Mouse (Mus musculus) spleen, adult 2 months (tissue): ENCODE data around the gene Cfap157. TPM values are rescaled to one million over a fixed set of nuclear protein-coding genes. Genes with fewer than 3 reads are reported as not detected.

Source experiments
- DNase-seq, 2 experiments: peaks; one replicate each; pipeline versions ENCODE4 v3.0.0 to v3.0.0-alpha.2; 2012 to 2021; ENCODE audit warnings: low spot score in 2 of 2, low read depth in 1 of 2
- H3K27ac ChIP-seq: fragments of 200-500 bp; 2 replicates; pipeline ENCODE4 v1.5.1; 2012; ENCODE audit warnings: low read length, inconsistent platforms; ENCODE audit not compliant: insufficient read depth
- H3K27me3 ChIP-seq: fragments of 200-500 bp; 2 replicates; pipeline ENCODE4 v1.6.1; 2012; ENCODE audit warnings: mild to moderate bottlenecking, moderate library complexity, low read length, inconsistent platforms; ENCODE audit not compliant: control insufficient read depth, insufficient read depth
- H3K36me3 ChIP-seq: fragments of 200-500 bp; 2 replicates; pipeline ENCODE4 v1.6.1; 2012; ENCODE audit warnings: mild to moderate bottlenecking, low read length, inconsistent platforms; ENCODE audit not compliant: control insufficient read depth, insufficient read depth
- H3K4me1 ChIP-seq: fragments of 200-500 bp; 2 replicates; pipeline ENCODE4 v1.6.1; 2011; ENCODE audit warnings: inconsistent platforms; ENCODE audit not compliant: control insufficient read depth, insufficient read depth, insufficient read length
- H3K4me3 ChIP-seq: fragments of 200-500 bp; 2 replicates; pipeline ENCODE4 v1.5.1; 2011; ENCODE audit warnings: mild to moderate bottlenecking, inconsistent platforms; ENCODE audit not compliant: insufficient read depth, insufficient read length; ENCODE audit errors: extremely low read depth
- CTCF ChIP-seq: fragments of 200-500 bp; IDR thresholded peaks from 2 replicates; pipeline ENCODE4 v1.5.1; 2011; ENCODE audit warnings: mild to moderate bottlenecking, inconsistent platforms; ENCODE audit not compliant: insufficient read depth, insufficient read length, insufficient replicate concordance; ENCODE audit errors: extremely low read depth
- POLR2A ChIP-seq: fragments of 200-500 bp; IDR thresholded peaks from 2 replicates; pipeline ENCODE4 v1.6.1; 2011; ENCODE audit warnings: low read depth, low read length, inconsistent platforms
- WGBS: fragments of 180-500 bp; shearing (Covaris S2); methylation state at CpG from one replicate; pipeline ENCODE4 v1.1.7; 2018; 5-methylcytosine and 5-hydroxymethylcytosine counted together
- polyA plus RNA-seq: library from polyadenylated mRNA; depleted of rRNA; stranded (reverse); fragments of >200 nt; gene quantifications from 2 replicates; pipeline ENCODE4 v1.2.3, GENCODE M21; 2012

The Cfap157 gene
- polyA plus RNA-seq, 1 experiment = not detected

- DNase-seq = no peak
- Histone ChIP-seq H3K27me3 (no peaks in the 10 kb centered on the region), H3K4me1 (no peaks in the 10 kb centered on the region), H3K4me3 (no peak overlapping the region), H3K27ac (no peak overlapping the region), H3K36me3 (peaks cover 66% of the 10 kb centered on the region)
- no peak for TF ChIP-seq POLR2A
- WGBS = 94% methylated on average over 31 of the region's 31 CpGs
Measured at GRCm38 (mm10) chr2:32750887-32751664, 33.2 kb downstream of the Cfap157 start.

GRCm38 (mm10) chr2:32750199-32750598 is 34.0 kb downstream of the Cfap157 start:
- Histone ChIP-seq H3K27ac (no peak overlapping the region), H3K4me3 (no peak overlapping the region), H3K4me1 (no peaks in the 10 kb centered on the region), H3K27me3 (no peaks in the 10 kb centered on the region), H3K36me3 (peaks cover 75% of the 10 kb centered on the region)
- no peak for DNase-seq
- 76% methylated on average over 7 of the region's 7 CpGs for WGBS
- no peak for TF ChIP-seq CTCF
- no peak for TF ChIP-seq POLR2A

- no peak for TF ChIP-seq POLR2A
- TF ChIP-seq CTCF = no peak
- no peak for DNase-seq
- H3K27ac ChIP-seq = no peak overlapping the region
- no peaks in the 10 kb centered on the region for H3K27me3 ChIP-seq
- no peaks in the 10 kb centered on the region for H3K4me1 ChIP-seq
- WGBS = 90% methylated on average over 16 of the region's 16 CpGs
- H3K4me3 ChIP-seq = no peak overlapping the region
- peaks cover 75% of the 10 kb centered on the region for H3K36me3 ChIP-seq
Measured at GRCm38 (mm10) chr2:32749082-32749481, 35.1 kb downstream of the Cfap157 start.

GRCm38 (mm10) chr2:32744272-32744982 is 39.8 kb downstream of the Cfap157 start:
- no peaks in the 10 kb centered on the region; the same call in 1 of the 2 replicates for H3K4me1 ChIP-seq
- peaks cover 68% of the 10 kb centered on the region for H3K36me3 ChIP-seq
- H3K27ac ChIP-seq = no peak overlapping the region
- no peaks in the 10 kb centered on the region for H3K27me3 ChIP-seq
- 70% methylated on average over 15 of the region's 15 CpGs for WGBS
- TF ChIP-seq POLR2A = no peak
- no peak for TF ChIP-seq CTCF
- no peak for DNase-seq
- no peak overlapping the region for H3K4me3 ChIP-seq

GRCm38 (mm10) chr2:32742173-32742531 is 42.1 kb downstream of the Cfap157 start:
- Histone ChIP-seq H3K4me3 (no peak overlapping the region), H3K36me3 (peaks cover 64% of the 10 kb centered on the region), H3K4me1 (no peaks in the 10 kb centered on the region; the same call in 1 of the 2 replicates), H3K27me3 (no peaks in the 10 kb centered on the region), H3K27ac (no peak overlapping the region)
- no peak for DNase-seq
- 94% methylated on average over 18 of the region's 18 CpGs for WGBS
- TF ChIP-seq POLR2A (no peak), CTCF (no peak)

- DNase-seq = no peak
- H3K4me1 ChIP-seq = no peaks in the 10 kb centered on the region; the same call in 1 of the 2 replicates
- 82% methylated on average over 54 of the region's 58 CpGs for WGBS
- peaks cover 59% of the 10 kb centered on the region for H3K36me3 ChIP-seq
- TF ChIP-seq CTCF (no peak), POLR2A (no peak)
- H3K27me3 ChIP-seq = no peaks in the 10 kb centered on the region
- H3K27ac ChIP-seq = no peak overlapping the region
- H3K4me3 ChIP-seq = no peak overlapping the region
Measured at GRCm38 (mm10) chr2:32741273-32742172, 42.7 kb downstream of the Cfap157 start.

GRCm38 (mm10) chr2:32740916-32741272 is 43.3 kb downstream of the Cfap157 start, which contains the start of gene 6330409D20Rik:
Gene 6330409D20Rik (minus strand): TSS chr2:32741016.
- Histone ChIP-seq H3K27me3 (no peaks in the 10 kb centered on the region), H3K4me1 (no peaks in the 10 kb centered on the region; the same call in 1 of the 2 replicates), H3K4me3 (no peak within 1 kb of the TSS), H3K27ac (no peak within 1 kb of the TSS), H3K36me3 (peaks cover 56% of the 10 kb centered on the region)
- TF ChIP-seq POLR2A (no peak), CTCF (no peak)
- WGBS = 82% methylated on average over 11 of the region's 11 CpGs
- DNase-seq = no peak
